Mouse (Mus musculus): ENCODE data around the gene Gm17455. TPM values are rescaled to one million over a fixed set of nuclear protein-coding genes. Genes with fewer than 3 reads are reported as not detected.

The Gm17455 gene
- 2.5 and 3.1 TPM in 2 replicates for polyA plus RNA-seq (2015; fragmentation: Nextera tagmentation; extraction: Ambion mirVana)

DNA sequence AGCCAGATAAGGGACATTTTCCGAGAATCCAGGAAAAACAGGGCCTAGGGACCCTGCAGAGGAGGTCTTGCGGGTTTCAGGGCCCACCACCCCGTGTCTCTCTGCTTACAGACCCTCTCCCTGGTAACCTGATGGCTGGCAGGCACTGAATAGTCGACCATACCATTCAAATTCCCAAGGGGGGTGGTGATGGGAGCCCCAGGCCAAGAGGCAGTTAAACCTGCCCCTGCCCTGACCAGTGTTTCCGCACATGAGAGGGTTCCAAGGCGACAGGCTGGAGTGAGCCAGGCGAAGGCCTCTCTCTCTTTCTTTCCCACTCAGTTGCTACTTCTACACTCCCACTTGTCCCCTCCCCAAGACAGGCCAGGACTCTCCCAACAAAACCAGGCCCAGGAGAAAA, at the start of gene Gm17455:
Gm17455 (plus strand) TSS at position 278 of the 400 bp plus-strand sequence.
- H3K4me1 ChIP-seq (replicated peaks; ENCODE audit: control insufficient read depth, insufficient read depth, low read length): 0 out of 2 replicates have a peak, but pooled peaks cover 2% of the 10 kb centered on the region
- no peak within 1 kb of the TSS for H3K4me2 ChIP-seq (ENCODE audit: low read depth, low read length)
- peak; percentile 28; the same call in 1 of the 2 replicates for ATAC-seq (ENCODE audit: low read depth)
- H3K36me3 ChIP-seq (ENCODE audit: control insufficient read depth, insufficient read depth, low read length): no peaks in the 10 kb centered on the region
- WGBS: 40% methylated on average over 7 of the region's 7 CpGs
- no peaks in the 10 kb centered on the region for H3K9me3 ChIP-seq (ENCODE audit: control insufficient read depth, low read length)
- H3K9ac ChIP-seq (ENCODE audit: low read length): peak within 1 kb of the TSS; percentile 32; the same call in 1 of the 2 replicates
- H3K4me3 ChIP-seq (ENCODE audit: low read length): no peak within 1 kb of the TSS
- no peak within 1 kb of the TSS for H3K27ac ChIP-seq (ENCODE audit: low read length)
- H3K27me3 ChIP-seq (ENCODE audit: control insufficient read depth, insufficient read depth, low read depth, low read length): no peaks in the 10 kb centered on the region

DNA sequence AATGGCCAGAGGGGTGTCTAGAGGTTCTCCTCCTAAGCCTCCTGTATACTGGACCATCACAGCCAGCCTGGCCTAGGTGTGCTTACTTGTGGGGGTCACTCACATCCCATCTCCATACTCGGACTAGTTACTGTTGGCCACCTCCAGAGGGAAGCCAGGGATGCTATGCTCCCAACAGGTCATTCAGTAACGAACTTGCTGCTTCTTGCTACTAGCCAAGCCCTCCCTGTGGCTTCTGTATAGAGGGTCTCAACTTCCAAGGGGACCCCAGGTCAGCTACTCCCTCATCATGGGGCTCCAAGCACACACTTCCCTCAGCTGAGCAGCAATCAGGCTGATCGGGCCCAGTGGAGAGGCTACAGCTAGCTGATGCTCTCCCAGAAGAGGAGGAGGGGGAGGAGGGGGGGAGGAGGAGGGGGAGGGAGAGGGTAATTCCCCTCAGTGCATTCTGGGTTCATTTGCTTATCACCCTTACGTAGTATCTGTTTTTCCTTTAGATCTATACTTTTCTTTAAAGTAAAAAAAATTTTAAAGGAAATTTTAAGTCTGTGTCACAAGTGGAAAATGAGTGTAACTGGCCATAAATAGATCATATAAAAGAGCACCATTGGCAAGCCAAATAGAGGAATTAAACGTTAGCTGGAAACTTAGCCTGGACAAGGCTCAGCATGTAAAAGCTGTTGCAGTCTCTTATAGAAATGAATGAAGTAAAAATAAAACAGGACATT, 49.3 kb upstream of the Gm17455 start:
- H3K9me3 ChIP-seq (ENCODE audit: control insufficient read depth, low read length): no peaks in the 10 kb centered on the region
- peak overlapping the region; percentile 7; the same call in 1 of the 2 replicates for H3K4me3 ChIP-seq (ENCODE audit: low read length)
- peak overlapping the region; percentile 96 for H3K27ac ChIP-seq (ENCODE audit: low read length)
- ATAC-seq (ENCODE audit: low read depth): no peak
- H3K4me2 ChIP-seq (ENCODE audit: low read depth, low read length): peak overlapping the region; percentile 33
- 41% methylated on average over 5 of the region's 5 CpGs for WGBS
- no peaks in the 10 kb centered on the region for H3K36me3 ChIP-seq (ENCODE audit: control insufficient read depth, insufficient read depth, low read length)
- no peak overlapping the region for H3K9ac ChIP-seq (ENCODE audit: low read length)
- peaks cover 53% of the 10 kb centered on the region for H3K4me1 ChIP-seq (replicated peaks; ENCODE audit: control insufficient read depth, insufficient read depth, low read length)
- no peaks in the 10 kb centered on the region for H3K27me3 ChIP-seq (ENCODE audit: control insufficient read depth, insufficient read depth, low read depth, low read length)

DNA sequence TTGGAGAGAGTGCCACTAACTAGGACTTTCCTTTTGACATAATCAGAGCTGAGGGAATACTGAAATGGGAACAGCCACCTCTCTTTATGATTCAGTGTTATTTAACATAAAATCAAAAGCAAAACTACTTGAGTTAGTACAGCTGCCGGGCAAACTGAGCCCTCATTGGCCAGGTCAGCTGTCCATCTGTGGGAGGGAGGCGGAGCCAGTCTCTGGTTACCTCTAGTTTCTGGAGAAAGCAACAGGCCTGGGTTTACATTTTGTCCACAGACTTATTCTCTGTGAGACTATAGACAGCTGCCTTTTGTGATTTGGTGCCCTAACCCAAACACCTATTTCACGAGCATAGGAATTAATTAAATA, 48.7 kb upstream of the Gm17455 start:
- H3K4me3 ChIP-seq (ENCODE audit: low read length): peak overlapping the region; percentile 7; the same call in 1 of the 2 replicates
- H3K27me3 ChIP-seq (ENCODE audit: control insufficient read depth, insufficient read depth, low read depth, low read length): no peaks in the 10 kb centered on the region
- H3K27ac ChIP-seq (ENCODE audit: low read length): peak overlapping the region; percentile 96
- 12% methylated on average over 3 of the region's 3 CpGs for WGBS
- no peak overlapping the region; the same call in 1 of the 2 replicates for H3K9ac ChIP-seq (ENCODE audit: low read length)
- no peaks in the 10 kb centered on the region for H3K36me3 ChIP-seq (ENCODE audit: control insufficient read depth, insufficient read depth, low read length)
- H3K9me3 ChIP-seq (ENCODE audit: control insufficient read depth, low read length): no peaks in the 10 kb centered on the region
- peaks cover 53% of the 10 kb centered on the region for H3K4me1 ChIP-seq (replicated peaks; ENCODE audit: control insufficient read depth, insufficient read depth, low read length)
- peak overlapping the region; percentile 33 for H3K4me2 ChIP-seq (ENCODE audit: low read depth, low read length)
- peak; percentile 61 for ATAC-seq (ENCODE audit: low read depth)

DNA sequence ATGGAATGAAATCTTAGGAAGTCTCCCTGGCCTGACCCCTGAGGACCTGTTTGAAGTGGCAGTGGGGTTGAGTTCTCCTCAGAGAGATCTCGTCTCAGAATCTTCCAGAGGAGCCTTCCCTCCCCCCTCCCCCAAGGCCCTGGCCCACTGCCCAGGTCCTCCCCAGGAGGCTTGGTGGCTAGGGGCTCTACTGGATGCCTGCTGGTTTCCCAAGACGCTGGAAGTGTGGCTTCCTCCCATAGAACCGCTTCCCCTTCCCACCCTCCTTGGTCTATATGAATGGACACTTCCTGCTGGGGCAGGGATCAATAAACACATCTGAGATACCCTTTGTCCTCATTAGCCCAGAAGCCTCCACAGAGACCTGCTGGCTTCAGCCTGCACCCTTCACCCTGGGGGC, 48.3 kb upstream of the Gm17455 start:
- H3K4me1 ChIP-seq (replicated peaks; ENCODE audit: control insufficient read depth, insufficient read depth, low read length): peaks cover 52% of the 10 kb centered on the region

DNA sequence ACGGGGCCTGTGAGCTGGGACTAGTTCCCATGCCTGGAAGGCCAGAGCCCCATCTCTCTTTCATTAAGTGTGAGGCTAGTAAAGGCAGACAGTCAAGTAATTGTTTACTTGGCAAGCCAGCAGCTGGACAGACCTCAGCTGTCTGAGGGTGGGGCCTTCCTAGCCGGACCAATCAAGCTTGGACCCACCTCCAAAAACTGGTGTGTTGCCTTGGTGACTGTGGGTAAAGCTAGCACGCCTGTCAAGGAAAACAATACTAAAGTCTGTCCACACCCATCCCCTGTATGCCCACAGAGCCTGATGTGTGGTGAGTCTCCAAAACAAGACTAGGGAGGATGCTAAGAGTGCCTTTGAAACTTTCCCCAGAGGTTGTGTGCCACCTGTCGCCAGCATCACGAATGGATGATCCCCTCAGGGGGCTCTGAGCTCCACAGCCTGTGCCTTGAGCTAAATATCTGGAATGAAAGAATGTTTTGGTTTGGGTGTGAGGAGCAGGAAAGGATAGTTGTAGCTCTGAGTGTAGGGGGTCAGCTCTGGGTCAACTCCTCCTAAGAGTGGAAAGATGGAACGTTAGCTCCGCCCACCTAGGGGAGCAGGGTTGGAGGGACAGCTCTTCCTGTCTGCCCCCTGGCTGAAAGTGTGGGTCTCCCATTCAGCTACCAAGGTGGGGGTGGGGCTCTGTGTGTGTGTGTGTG, 47.6 kb upstream of the Gm17455 start:
- Histone ChIP-seq H3K36me3 (ENCODE audit: control insufficient read depth, insufficient read depth, low read length) (no peaks in the 10 kb centered on the region), H3K4me3 (ENCODE audit: low read length) (0 out of 2 replicates have a peak overlapping the region, but pooled peaks have one; percentile 11), H3K9me3 (ENCODE audit: control insufficient read depth, low read length) (no peaks in the 10 kb centered on the region), H3K27ac (ENCODE audit: low read length) (peak overlapping the region; percentile 96), H3K4me2 (ENCODE audit: low read depth, low read length) (peak overlapping the region; percentile 33), H3K4me1 (replicated peaks; ENCODE audit: control insufficient read depth, insufficient read depth, low read length) (peaks cover 47% of the 10 kb centered on the region), H3K27me3 (ENCODE audit: control insufficient read depth, insufficient read depth, low read depth, low read length) (no peaks in the 10 kb centered on the region), H3K9ac (ENCODE audit: low read length) (peak overlapping the region; percentile 36; the same call in 1 of the 2 replicates)
- WGBS: 16% methylated on average over 7 of the region's 7 CpGs
- peak; percentile 88 for ATAC-seq (ENCODE audit: low read depth)

More for the DNA sequence above, 48.3 kb upstream of the Gm17455 start:
- H3K27me3 ChIP-seq (ENCODE audit: control insufficient read depth, insufficient read depth, low read depth, low read length): no peaks in the 10 kb centered on the region
- H3K27ac ChIP-seq (ENCODE audit: low read length): peak overlapping the region; percentile 96
- peak overlapping the region; percentile 33 for H3K4me2 ChIP-seq (ENCODE audit: low read depth, low read length)
- H3K9me3 ChIP-seq (ENCODE audit: control insufficient read depth, low read length): no peaks in the 10 kb centered on the region
- ATAC-seq (ENCODE audit: low read depth): peak; percentile 58
- peak overlapping the region; percentile 11; the same call in 1 of the 2 replicates for H3K4me3 ChIP-seq (ENCODE audit: low read length)
- no peaks in the 10 kb centered on the region for H3K36me3 ChIP-seq (ENCODE audit: control insufficient read depth, insufficient read depth, low read length)
- H3K9ac ChIP-seq (ENCODE audit: low read length): peak overlapping the region; percentile 36
- 7% methylated on average over 3 of the region's 3 CpGs for WGBS

DNA sequence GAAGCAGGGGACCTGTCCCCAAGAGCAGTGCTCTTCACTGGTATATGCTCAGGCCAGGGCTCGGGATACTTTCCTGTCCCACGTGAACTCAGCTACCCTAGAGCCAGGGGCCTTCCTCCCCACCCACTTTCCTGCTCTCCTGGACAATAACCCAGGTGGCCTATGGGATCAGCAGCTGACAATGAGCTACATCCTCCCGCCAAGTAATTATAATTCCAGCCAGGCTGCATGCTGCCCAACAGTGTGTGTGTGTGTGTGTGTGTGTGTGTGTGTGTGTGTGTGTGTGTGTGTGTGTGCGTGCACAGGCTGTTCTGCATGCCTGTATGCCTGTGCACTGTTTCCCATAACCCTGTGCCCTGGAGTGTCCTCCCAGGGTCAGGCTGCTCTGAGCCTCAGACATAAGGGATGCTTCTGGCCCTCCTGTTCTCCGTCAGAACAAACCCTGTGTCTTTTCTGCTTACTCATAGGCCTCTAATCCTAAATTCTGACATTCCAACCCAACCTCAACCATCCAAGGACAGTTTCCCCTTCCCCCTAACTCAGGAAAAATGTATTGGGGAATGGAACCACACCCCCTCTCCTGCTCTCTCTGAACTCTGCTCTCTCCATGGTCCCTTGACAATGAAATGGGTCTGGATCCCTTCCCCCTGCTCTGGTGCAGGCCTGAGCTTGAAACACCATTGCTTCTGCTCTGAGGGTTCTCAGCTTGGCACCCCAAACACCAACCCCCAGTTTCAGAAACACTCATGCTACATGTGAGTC, 46.1 kb upstream of the Gm17455 start:
- no peak for ATAC-seq (ENCODE audit: low read depth)
- H3K4me3 ChIP-seq (ENCODE audit: low read length): no peak overlapping the region
- no peaks in the 10 kb centered on the region for H3K9me3 ChIP-seq (ENCODE audit: control insufficient read depth, low read length)
- peak overlapping the region; percentile 96 for H3K27ac ChIP-seq (ENCODE audit: low read length)
- WGBS: 65% methylated on average over 5 of the region's 5 CpGs
- no peaks in the 10 kb centered on the region for H3K36me3 ChIP-seq (ENCODE audit: control insufficient read depth, insufficient read depth, low read length)
- H3K27me3 ChIP-seq (ENCODE audit: control insufficient read depth, insufficient read depth, low read depth, low read length): no peaks in the 10 kb centered on the region
- no peak overlapping the region for H3K9ac ChIP-seq (ENCODE audit: low read length)
- H3K4me2 ChIP-seq (ENCODE audit: low read depth, low read length): no peak overlapping the region
- H3K4me1 ChIP-seq (replicated peaks; ENCODE audit: control insufficient read depth, insufficient read depth, low read length): peaks cover 43% of the 10 kb centered on the region

DNA sequence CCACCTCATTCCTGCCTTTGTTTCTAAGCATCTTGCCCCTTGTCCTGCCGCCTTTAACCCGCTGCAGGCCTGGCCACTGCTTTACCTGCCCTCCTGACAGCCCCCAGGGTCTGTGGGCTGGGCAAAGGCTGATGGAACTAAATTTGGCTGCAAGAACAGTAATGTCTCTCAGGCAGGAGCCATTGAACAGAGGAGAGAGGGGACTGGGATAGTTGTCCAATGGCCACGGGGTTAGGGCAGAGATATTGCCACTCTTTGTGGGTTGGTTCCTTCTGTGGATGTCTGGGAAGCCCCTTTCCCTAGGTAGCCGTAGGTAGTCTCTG, 45.6 kb upstream of the Gm17455 start:
- Histone ChIP-seq H3K4me3 (ENCODE audit: low read length) (no peak overlapping the region), H3K27me3 (ENCODE audit: control insufficient read depth, insufficient read depth, low read depth, low read length) (no peaks in the 10 kb centered on the region), H3K9ac (ENCODE audit: low read length) (no peak overlapping the region), H3K4me2 (ENCODE audit: low read depth, low read length) (no peak overlapping the region), H3K9me3 (ENCODE audit: control insufficient read depth, low read length) (no peaks in the 10 kb centered on the region), H3K36me3 (ENCODE audit: control insufficient read depth, insufficient read depth, low read length) (no peaks in the 10 kb centered on the region), H3K4me1 (replicated peaks; ENCODE audit: control insufficient read depth, insufficient read depth, low read length) (peaks cover 37% of the 10 kb centered on the region), H3K27ac (ENCODE audit: low read length) (no peak overlapping the region)
- WGBS: 93% methylated on average over 4 of the region's 4 CpGs
- ATAC-seq (ENCODE audit: low read depth): no peak

DNA sequence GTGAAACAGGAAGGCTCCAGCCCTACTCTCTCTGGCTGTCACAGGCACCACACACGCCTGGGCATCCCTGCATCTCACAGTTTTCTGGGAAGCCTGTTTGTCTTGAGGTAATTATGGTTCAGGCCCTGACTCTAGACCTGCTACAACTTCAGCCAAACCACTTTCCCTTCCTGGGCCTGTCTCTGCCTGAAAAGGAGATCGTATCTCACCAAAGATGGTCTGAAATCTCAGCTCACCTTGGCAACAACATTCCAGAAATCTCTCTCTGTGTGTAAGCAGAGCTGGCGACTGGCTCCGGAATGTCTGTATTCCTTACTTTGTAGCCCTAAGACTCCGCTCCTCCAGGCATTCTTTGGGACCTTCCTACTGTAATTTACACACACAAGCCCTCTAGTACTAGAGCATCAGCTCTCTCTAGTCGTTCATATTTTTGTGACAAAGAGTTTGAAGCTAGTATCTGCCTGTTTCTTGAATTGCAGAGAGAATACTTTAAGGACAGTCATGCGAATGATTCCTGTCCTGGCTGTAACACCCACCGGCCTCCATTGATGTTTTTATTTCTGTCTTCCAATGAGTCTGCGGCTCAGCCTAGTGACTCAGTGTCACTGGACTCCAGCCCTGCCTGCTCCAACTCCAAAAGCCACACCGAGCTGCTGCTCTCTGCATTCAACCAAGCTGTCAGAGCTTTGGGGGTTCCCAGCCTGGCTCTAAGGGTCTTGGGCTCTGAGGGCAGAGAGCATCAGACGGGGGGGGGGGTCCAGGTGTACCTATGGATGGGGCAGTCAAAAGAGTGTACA, 44.4 kb upstream of the Gm17455 start:
- H3K4me1 ChIP-seq (replicated peaks; ENCODE audit: control insufficient read depth, insufficient read depth, low read length): peaks cover 28% of the 10 kb centered on the region
- no peak overlapping the region for H3K4me2 ChIP-seq (ENCODE audit: low read depth, low read length)
- H3K9me3 ChIP-seq (ENCODE audit: control insufficient read depth, low read length): no peaks in the 10 kb centered on the region
- H3K4me3 ChIP-seq (ENCODE audit: low read length): no peak overlapping the region
- H3K27me3 ChIP-seq (ENCODE audit: control insufficient read depth, insufficient read depth, low read depth, low read length): no peaks in the 10 kb centered on the region
- no peak overlapping the region for H3K9ac ChIP-seq (ENCODE audit: low read length)
- WGBS: 48% methylated on average over 11 of the region's 11 CpGs
- no peak for ATAC-seq (ENCODE audit: low read depth)
- H3K36me3 ChIP-seq (ENCODE audit: control insufficient read depth, insufficient read depth, low read length): no peaks in the 10 kb centered on the region
- no peak overlapping the region for H3K27ac ChIP-seq (ENCODE audit: low read length)
